Mouse (Mus musculus) thymus, adult 2 months (tissue): ENCODE data around the gene Rfx8. TPM values are rescaled to one million over a fixed set of nuclear protein-coding genes. Genes with fewer than 3 reads are reported as not detected.

Experiments used
- DNase-seq: peaks from one replicate; pipeline ENCODE4 v3.0.0; 2021
- H3K27ac ChIP-seq: fragments of 200-500 bp; 2 replicates; pipeline ENCODE4 v1.5.1; 2012; ENCODE audit warnings: low read length, control low read depth; ENCODE audit not compliant: control insufficient read depth, insufficient read depth
- H3K27me3 ChIP-seq: fragments of 200-500 bp; 2 replicates; pipeline ENCODE4 v1.6.1; 2012; ENCODE audit warnings: mild to moderate bottlenecking, low read length, moderate library complexity, mixed read lengths; ENCODE audit not compliant: control insufficient read depth, insufficient read depth
- H3K36me3 ChIP-seq: fragments of 200-500 bp; 2 replicates; pipeline ENCODE4 v1.6.1; 2012; ENCODE audit warnings: mild to moderate bottlenecking, low read length, moderate library complexity; ENCODE audit not compliant: control insufficient read depth, insufficient read depth
- H3K4me1 ChIP-seq: fragments of 200-500 bp; replicated peaks from 2 replicates; pipeline ENCODE4 v1.6.1; 2012; ENCODE audit warnings: low read length; ENCODE audit not compliant: control insufficient read depth, insufficient read depth
- H3K4me3 ChIP-seq: fragments of 200-500 bp; 2 replicates; pipeline ENCODE4 v1.5.1; 2012; ENCODE audit warnings: mild to moderate bottlenecking, low read length, control low read depth, moderate library complexity; ENCODE audit not compliant: control insufficient read depth, insufficient read depth
- CTCF ChIP-seq: fragments of 200-500 bp; IDR thresholded peaks from 2 replicates; pipeline ENCODE4 v1.5.1; 2012; ENCODE audit warnings: mild to moderate bottlenecking, control low read depth, low read length, moderate library complexity, borderline replicate concordance; ENCODE audit not compliant: control insufficient read depth, poor library complexity, insufficient read depth; ENCODE audit errors: extremely low read depth
- POLR2A ChIP-seq: fragments of 200-500 bp; IDR thresholded peaks from 2 replicates; pipeline ENCODE4 v1.6.1; 2012; ENCODE audit warnings: mild to moderate bottlenecking, low read length, control low read depth, moderate library complexity; ENCODE audit not compliant: control insufficient read depth, poor library complexity, insufficient read depth; ENCODE audit errors: extremely low read depth
- WGBS: fragments of 180-500 bp; shearing (Covaris S2); methylation state at CpG from one replicate; pipeline ENCODE4 v1.1.7; 2018; 5-methylcytosine and 5-hydroxymethylcytosine counted together
- polyA plus RNA-seq: library from polyadenylated mRNA; depleted of rRNA; stranded (reverse); fragments of >200 nt; gene quantifications from 2 replicates; pipeline ENCODE4 v1.2.3, GENCODE M21; 2012; rRNA removed

Gene Rfx8
- polyA plus RNA-seq, 1 experiment: 0.19 TPM

DNA sequence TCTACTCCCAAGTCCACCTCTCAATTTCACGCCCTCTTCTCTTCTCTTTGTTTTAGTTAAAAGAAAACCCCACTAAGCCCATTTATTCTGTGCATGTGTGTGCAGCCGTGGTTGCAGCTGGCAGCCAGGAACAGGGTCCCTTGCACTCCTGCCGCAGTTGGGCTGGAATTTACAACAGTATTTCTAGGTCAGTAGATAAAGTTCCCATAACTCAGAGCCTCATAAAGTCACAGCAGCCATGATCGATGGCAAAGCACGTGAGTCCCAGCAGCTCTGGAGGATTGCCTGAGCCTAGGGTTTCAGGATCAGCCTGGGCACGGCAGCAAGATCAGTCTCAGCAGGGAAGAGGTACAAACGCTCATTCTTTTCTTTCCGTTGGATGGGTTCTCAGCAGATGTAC is 102.3 kb downstream of the Rfx8 start:
- Histone ChIP-seq H3K4me1 (peaks cover 4% of the 10 kb centered on the region; the same call in 1 of the 2 replicates), H3K36me3 (no peaks in the 10 kb centered on the region), H3K27ac (no peak overlapping the region), H3K4me3 (no peak overlapping the region), H3K27me3 (no peaks in the 10 kb centered on the region)
- no peak for TF ChIP-seq CTCF
- TF ChIP-seq POLR2A: no peak
- DNase-seq: no peak
- WGBS: 91% methylated on average over 8 of the region's 8 CpGs

GRCm38 (mm10) chr1:39615526-39615925 is 105.3 kb downstream of the Rfx8 start:
- H3K4me3 ChIP-seq: no peak overlapping the region
- H3K36me3 ChIP-seq: no peaks in the 10 kb centered on the region
- 85% methylated on average over 6 of the region's 6 CpGs for WGBS

More at GRCm38 (mm10) chr1:39615526-39615925, 105.3 kb downstream of the Rfx8 start:
- Histone ChIP-seq H3K4me1 (peaks cover 4% of the 10 kb centered on the region; the same call in 1 of the 2 replicates), H3K27ac (no peak overlapping the region), H3K27me3 (no peaks in the 10 kb centered on the region)
- TF ChIP-seq POLR2A: no peak
- TF ChIP-seq CTCF: no peak
- no peak for DNase-seq

Other genes starting within 250 kb of the Rfx8 start
- 24.7 and 26.8 TPM in 2 replicates for gene Tbc1d8, start 242.2 kb downstream of the Rfx8 start, polyA plus RNA-seq
- gene Cnot11, start 186.0 kb downstream of the Rfx8 start, polyA plus RNA-seq: 37.3 and 50.9 TPM in 2 replicates
- 16.6 and 21.4 TPM in 2 replicates for gene Rnf149, start 143.6 kb downstream of the Rfx8 start, polyA plus RNA-seq
- gene Creg2, start 69.5 kb downstream of the Rfx8 start, polyA plus RNA-seq: 0.16 and 0.18 TPM in 2 replicates
- gene Gm3646, start 84.3 kb upstream of the Rfx8 start, polyA plus RNA-seq: not detected in 2 replicates
- gene Map4k4, start 179.9 kb upstream of the Rfx8 start, polyA plus RNA-seq: 164 and 167 TPM in 2 replicates